Mouse (Mus musculus) neural tube, embryonic 13.5 days (tissue): ENCODE data around the gene Sprr2h. TPM values are rescaled to one million over a fixed set of nuclear protein-coding genes. Genes with fewer than 3 reads are reported as not detected.

Source experiments
- ATAC-seq: fragments of 200-750 bp; cut with Nextera tagmentation; 2 replicates; pipeline ENCODE4 v1.8.0; 2017; ENCODE audit warnings: low read depth, mild to moderate bottlenecking, moderate TSS enrichment, moderate library complexity
- H3K27ac ChIP-seq: fragments of 300-500 bp; sonication (generic); replicated peaks from 2 replicates; pipeline ENCODE4 v1.5.1; 2015; ENCODE audit warnings: moderate library complexity, mild to moderate bottlenecking, inconsistent platforms
- H3K27me3 ChIP-seq: fragments of 300-500 bp; sonication (generic); 2 replicates; pipeline ENCODE4 v1.6.1; 2015; ENCODE audit warnings: mild to moderate bottlenecking, inconsistent platforms
- H3K36me3 ChIP-seq: fragments of 300-500 bp; sonication (generic); 2 replicates; pipeline ENCODE4 v1.6.1; 2015; ENCODE audit warnings: mild to moderate bottlenecking, inconsistent platforms
- H3K4me1 ChIP-seq: fragments of 300-500 bp; sonication (generic); replicated peaks from 2 replicates; pipeline ENCODE4 v1.6.1; 2015; ENCODE audit warnings: inconsistent platforms
- H3K4me2 ChIP-seq: fragments of 300-500 bp; sonication (generic); 2 replicates; pipeline ENCODE4 v1.6.1; 2015; ENCODE audit warnings: inconsistent platforms, mild to moderate bottlenecking, moderate library complexity
- H3K4me3 ChIP-seq: fragments of 300-500 bp; sonication (generic); 2 replicates; pipeline ENCODE4 v1.5.1; 2015; ENCODE audit warnings: mild to moderate bottlenecking, inconsistent platforms
- H3K9ac ChIP-seq: fragments of 300-500 bp; sonication (generic); 2 replicates; pipeline ENCODE4 v1.6.1; 2015; ENCODE audit warnings: moderate library complexity, mild to moderate bottlenecking, inconsistent platforms
- H3K9me3 ChIP-seq: fragments of 300-500 bp; sonication (generic); 2 replicates; pipeline ENCODE4 v1.6.1; 2016; ENCODE audit warnings: inconsistent platforms
- WGBS: fragments of 180-500 bp; shearing (Covaris S2); methylation state at CpG from one replicate; pipeline ENCODE4 v1.1.7; 2015; 5-methylcytosine and 5-hydroxymethylcytosine counted together
- polyA plus RNA-seq: library from polyadenylated mRNA; unstranded; fragments of >200 nt; fragmentation: Nextera tagmentation; extraction: Ambion mirVana; gene quantifications from 2 replicates; pipeline ENCODE4 v1.2.1, GENCODE M21; 2015

The Sprr2h gene
- polyA plus RNA-seq, result not detected in 2 replicates

- ATAC-seq, result no peak
- H3K4me3 ChIP-seq, result no peak within 1 kb of the TSS
- WGBS, result 85% methylated on average over 1 of the region's 1 CpGs
These were observed at the start of gene Sprr2h for GRCm38 (mm10) chr3:92385385-92385784. Gene Sprr2h (plus strand): TSS chr3:92385685.

GRCm38 (mm10) chr3:92336278-92336677, 49.2 kb upstream of the Sprr2h start:
- no peaks in the 10 kb centered on the region for H3K36me3 ChIP-seq
- no peak overlapping the region for H3K27ac ChIP-seq
- H3K4me2 ChIP-seq, result no peak overlapping the region
- H3K27me3 ChIP-seq, result no peaks in the 10 kb centered on the region
- 85% methylated on average over 1 of the region's 1 CpGs for WGBS
- no peak overlapping the region for H3K9ac ChIP-seq
- no peak overlapping the region for H3K4me3 ChIP-seq
- ATAC-seq, result no peak
- no peaks in the 10 kb centered on the region for H3K4me1 ChIP-seq
- no peaks in the 10 kb centered on the region for H3K9me3 ChIP-seq

More at GRCm38 (mm10) chr3:92385385-92385784, at the start of gene Sprr2h:
- Histone ChIP-seq H3K27ac (no peak within 1 kb of the TSS), H3K4me1 (no peaks in the 10 kb centered on the region), H3K4me2 (no peak within 1 kb of the TSS), H3K36me3 (no peaks in the 10 kb centered on the region), H3K9ac (no peak within 1 kb of the TSS), H3K9me3 (no peaks in the 10 kb centered on the region), H3K27me3 (no peaks in the 10 kb centered on the region)

GRCm38 (mm10) chr3:92338840-92339239, 46.6 kb upstream of the Sprr2h start, which contains the start of gene Sprr2d:
Gene Sprr2d (plus strand): TSS chr3:92339140.
- no peaks in the 10 kb centered on the region for H3K4me1 ChIP-seq
- WGBS, result 92% methylated on average over 5 of the region's 5 CpGs
- H3K4me3 ChIP-seq, result no peak within 1 kb of the TSS
- H3K36me3 ChIP-seq, result no peaks in the 10 kb centered on the region
- H3K4me2 ChIP-seq, result no peak within 1 kb of the TSS
- H3K27ac ChIP-seq, result no peak within 1 kb of the TSS
- no peaks in the 10 kb centered on the region for H3K27me3 ChIP-seq
- ATAC-seq, result no peak
- no peak within 1 kb of the TSS for H3K9ac ChIP-seq
- H3K9me3 ChIP-seq, result no peaks in the 10 kb centered on the region

DNA sequence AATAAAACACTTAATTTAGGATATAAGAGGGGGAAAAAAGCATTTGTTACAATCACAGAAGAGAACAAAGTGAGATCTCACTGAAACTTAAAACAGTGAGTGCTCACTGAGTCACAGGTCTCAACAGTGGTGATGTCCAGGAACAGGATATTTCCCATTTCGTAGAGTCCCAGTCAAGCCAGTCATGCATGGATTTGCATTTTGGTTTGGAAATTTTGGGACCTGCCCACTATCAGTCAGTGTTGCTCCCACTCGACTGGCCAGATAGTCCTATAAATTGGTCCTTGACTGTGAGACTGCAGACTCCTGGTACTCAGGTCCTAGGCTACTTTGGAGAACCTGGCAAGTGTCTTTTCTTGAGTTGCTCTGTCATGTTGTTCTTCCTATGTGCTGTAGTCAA, 33.6 kb upstream of the Sprr2h start, which contains the start of gene Sprr2e:
Gene Sprr2e (plus strand): TSS at position 301 of the 400 bp plus-strand sequence.
- H3K36me3 ChIP-seq, result no peaks in the 10 kb centered on the region
- no peak within 1 kb of the TSS for H3K9ac ChIP-seq
- H3K27ac ChIP-seq, result no peak within 1 kb of the TSS
- H3K4me2 ChIP-seq, result no peak within 1 kb of the TSS
- H3K4me1 ChIP-seq, result no peaks in the 10 kb centered on the region
- no peak within 1 kb of the TSS for H3K4me3 ChIP-seq
- no peak for ATAC-seq
- no peaks in the 10 kb centered on the region for H3K9me3 ChIP-seq
- no peaks in the 10 kb centered on the region for H3K27me3 ChIP-seq
- 88% methylated on average over 2 of the region's 2 CpGs for WGBS

- Histone ChIP-seq H3K27me3 (no peaks in the 10 kb centered on the region), H3K9me3 (no peaks in the 10 kb centered on the region), H3K4me2 (no peak overlapping the region), H3K4me1 (no peaks in the 10 kb centered on the region), H3K9ac (no peak overlapping the region), H3K4me3 (no peak overlapping the region), H3K36me3 (no peaks in the 10 kb centered on the region), H3K27ac (no peak overlapping the region)
- no peak for ATAC-seq
These were observed 23.9 kb upstream of the Sprr2h start for GRCm38 (mm10) chr3:92361619-92362018.

- H3K36me3 ChIP-seq, result no peaks in the 10 kb centered on the region
- no peak within 1 kb of the TSS for H3K27ac ChIP-seq
- no peaks in the 10 kb centered on the region for H3K9me3 ChIP-seq
- no peaks in the 10 kb centered on the region for H3K4me1 ChIP-seq
- ATAC-seq, result no peak
- H3K4me2 ChIP-seq, result no peak within 1 kb of the TSS
- no peak within 1 kb of the TSS for H3K4me3 ChIP-seq
- H3K9ac ChIP-seq, result no peak within 1 kb of the TSS
- 68% methylated on average over 3 of the region's 3 CpGs for WGBS
- no peaks in the 10 kb centered on the region for H3K27me3 ChIP-seq
These were observed 20.6 kb upstream of the Sprr2h start, which contains the start of gene Sprr2f for GRCm38 (mm10) chr3:92364887-92365286. Gene Sprr2f (plus strand): TSS chr3:92365187.

GRCm38 (mm10) chr3:92373613-92374012, 11.9 kb upstream of the Sprr2h start:
- Histone ChIP-seq H3K4me2 (no peak overlapping the region), H3K4me3 (no peak overlapping the region), H3K27ac (no peak overlapping the region), H3K27me3 (no peaks in the 10 kb centered on the region), H3K9ac (no peak overlapping the region), H3K4me1 (no peaks in the 10 kb centered on the region), H3K36me3 (no peaks in the 10 kb centered on the region), H3K9me3 (no peaks in the 10 kb centered on the region)
- no peak for ATAC-seq
- WGBS, result 76% methylated on average over 2 of the region's 2 CpGs

- ATAC-seq, result no peak
- WGBS, result 78% methylated on average over 1 of the region's 1 CpGs
- H3K27me3 ChIP-seq, result no peaks in the 10 kb centered on the region
These were observed 8.8 kb downstream of the Sprr2h start for GRCm38 (mm10) chr3:92394301-92394700.

DNA sequence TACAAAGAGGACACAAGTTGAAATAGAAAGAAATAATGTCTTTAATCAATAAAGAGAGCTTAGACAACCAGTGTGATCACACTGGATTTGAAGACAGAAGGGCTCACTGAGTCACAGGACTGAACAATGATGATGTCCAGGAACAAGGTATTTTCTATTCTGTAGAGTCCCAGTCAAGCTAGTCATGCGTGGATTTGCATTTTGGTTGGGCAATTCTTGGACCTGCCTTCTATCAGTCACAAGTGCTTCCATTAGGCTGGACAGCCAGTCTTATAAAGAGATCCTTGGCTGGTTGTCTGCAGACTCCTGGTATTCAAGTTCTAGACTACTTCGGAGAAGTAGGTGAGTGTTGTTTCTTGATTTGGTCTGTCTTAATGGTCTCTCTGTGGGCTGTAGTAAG, 22.2 kb downstream of the Sprr2h start, which contains the start of gene Sprr2i:
Gene Sprr2i (plus strand): TSS at position 301 of the 400 bp plus-strand sequence.
- no peaks in the 10 kb centered on the region for H3K27me3 ChIP-seq
- ATAC-seq, result no peak
- H3K36me3 ChIP-seq, result no peaks in the 10 kb centered on the region
- no peaks in the 10 kb centered on the region for H3K4me1 ChIP-seq
- H3K9me3 ChIP-seq, result no peaks in the 10 kb centered on the region
- no peak within 1 kb of the TSS for H3K4me3 ChIP-seq
- no peak within 1 kb of the TSS for H3K4me2 ChIP-seq
- H3K9ac ChIP-seq, result no peak within 1 kb of the TSS
- no peak within 1 kb of the TSS for H3K27ac ChIP-seq
- WGBS, result 96% methylated on average over 2 of the region's 2 CpGs

More at GRCm38 (mm10) chr3:92394301-92394700, 8.8 kb downstream of the Sprr2h start:
- Histone ChIP-seq H3K9me3 (no peaks in the 10 kb centered on the region), H3K9ac (no peak overlapping the region), H3K4me2 (no peak overlapping the region), H3K27ac (no peak overlapping the region), H3K4me1 (no peaks in the 10 kb centered on the region), H3K36me3 (no peaks in the 10 kb centered on the region), H3K4me3 (no peak overlapping the region)

DNA sequence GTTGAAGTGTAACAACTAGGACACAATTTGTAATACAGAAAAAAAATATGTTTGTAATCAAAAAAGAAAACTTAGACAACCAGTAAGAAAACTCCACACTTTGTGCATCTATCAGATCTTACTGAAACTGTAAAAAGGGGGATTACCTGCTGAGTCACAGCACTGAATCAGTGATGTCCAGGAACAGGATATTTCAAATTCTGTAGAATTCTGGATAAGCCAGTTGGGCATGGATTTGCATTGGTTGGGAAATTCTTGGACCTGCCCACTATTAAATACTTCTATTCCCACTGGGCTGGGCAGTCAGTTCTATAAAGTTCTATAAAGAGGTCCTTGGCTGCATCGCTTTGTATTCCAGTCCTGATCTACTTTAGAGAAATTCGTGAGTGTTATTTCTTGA, 32.3 kb downstream of the Sprr2h start, which contains the start of gene Sprr2j-ps:
Gene Sprr2j-ps (plus strand): TSS at position 301 of the 400 bp plus-strand sequence.
- Histone ChIP-seq H3K4me3 (no peak within 1 kb of the TSS), H3K27me3 (no peaks in the 10 kb centered on the region), H3K36me3 (no peaks in the 10 kb centered on the region), H3K9me3 (no peaks in the 10 kb centered on the region), H3K4me2 (no peak within 1 kb of the TSS), H3K4me1 (no peaks in the 10 kb centered on the region), H3K27ac (no peak within 1 kb of the TSS), H3K9ac (no peak within 1 kb of the TSS)
- ATAC-seq, result no peak
- 94% methylated on average over 2 of the region's 2 CpGs for WGBS

GRCm38 (mm10) chr3:92429323-92429722, 43.8 kb downstream of the Sprr2h start, which contains the start of gene Gm9774:
Gene Gm9774 (minus strand): TSS chr3:92429423.
- H3K27ac ChIP-seq, result no peak within 1 kb of the TSS
- H3K9me3 ChIP-seq, result no peaks in the 10 kb centered on the region
- ATAC-seq, result no peak
- 92% methylated on average over 6 of the region's 6 CpGs for WGBS
- no peak within 1 kb of the TSS for H3K4me2 ChIP-seq
- H3K36me3 ChIP-seq, result no peaks in the 10 kb centered on the region
- no peaks in the 10 kb centered on the region for H3K4me1 ChIP-seq
- H3K4me3 ChIP-seq, result no peak within 1 kb of the TSS
- H3K9ac ChIP-seq, result no peak within 1 kb of the TSS
- no peaks in the 10 kb centered on the region for H3K27me3 ChIP-seq

DNA sequence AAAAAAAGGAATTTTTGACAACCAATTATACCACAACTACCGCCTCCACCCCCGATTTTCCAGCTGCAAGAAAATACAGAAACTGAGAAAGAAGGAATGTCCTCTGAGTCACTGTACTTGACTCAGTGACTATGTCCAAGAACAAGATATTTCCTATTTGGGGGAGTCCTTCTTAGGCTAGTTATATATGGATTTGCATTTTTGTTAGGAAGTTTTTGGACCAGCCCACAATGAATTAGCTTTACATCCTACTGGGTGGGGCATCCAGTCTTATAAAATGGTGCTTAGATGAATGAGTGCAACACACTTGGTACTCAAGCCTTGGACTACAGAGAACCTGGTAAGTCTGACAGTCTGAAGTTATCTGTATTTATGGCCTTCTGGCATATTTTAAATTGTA, 46.8 kb downstream of the Sprr2h start, which contains the start of gene Sprr2k:
Gene Sprr2k (plus strand): TSS at position 301 of the 400 bp plus-strand sequence.
- 90% methylated on average over 2 of the region's 2 CpGs for WGBS
- Histone ChIP-seq H3K9me3 (no peaks in the 10 kb centered on the region), H3K36me3 (no peaks in the 10 kb centered on the region), H3K27me3 (no peaks in the 10 kb centered on the region), H3K4me2 (no peak within 1 kb of the TSS), H3K9ac (no peak within 1 kb of the TSS), H3K4me1 (no peaks in the 10 kb centered on the region), H3K27ac (no peak within 1 kb of the TSS), H3K4me3 (no peak within 1 kb of the TSS)
- no peak for ATAC-seq
